ENCODE assay signal across 24 mouse cellular contexts in the genomic region with DNA sequence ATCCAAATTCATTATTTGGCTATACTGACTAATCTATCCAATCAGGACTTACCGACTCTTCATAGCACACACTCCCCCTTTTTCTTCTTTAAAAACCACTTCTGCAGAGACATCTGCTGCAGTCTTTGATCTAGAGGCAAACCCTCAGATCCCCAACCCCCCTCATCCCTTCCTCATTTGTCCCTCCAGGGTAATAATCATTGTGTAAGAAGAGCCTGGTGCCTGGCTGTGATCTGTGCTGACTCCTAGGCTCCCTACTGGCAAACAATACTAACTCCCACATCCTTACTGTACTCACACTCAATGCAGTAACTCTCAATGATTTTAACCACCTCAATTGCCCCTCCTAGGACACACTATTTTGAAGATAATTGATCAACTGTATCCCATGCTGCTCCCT. TPM values are rescaled to one million over a fixed set of nuclear protein-coding genes. Genes with fewer than 3 reads are reported as not detected.
A peak's percentile ranks its signal among the peaks of the same experiment; 100 is the strongest.
DNase-seq lines count a peak whose midpoint lies in the region; ATAC-seq and TF ChIP-seq lines count a peak whose summit lies in the region.
"Had no signal": no experiment of that assay in that cellular context is flagged by ENCODE, and none has a peak within 500 bp of the region (broad histone marks: within the 10 kb centered on the region; RNA-seq: fewer than 3 reads in every experiment).

No protein-coding gene starts in this region.

- no peak for DNase-seq in MN1 (ENCODE audit: low spot score)
- no peak for DNase-seq in midbrain, embryonic 10.5 days (ENCODE audit: low spot score)
- DNase-seq in kidney, postnatal 10 days: no peak
- no peak for DNase-seq in urinary bladder, postnatal 4 days (ENCODE audit: low spot score in 2 of 2)
- DNase-seq: adrenal gland, adult 8-10 months; adrenal gland, postnatal 14 days; adrenal gland, postnatal 36 days; cerebellum, adult 11-12 months; cerebellum, adult 2 months; cerebellum, adult 9-10 months; cerebellum, postnatal 25 days; embryo, embryonic 11 days had no signal

- no peaks in the 10 kb centered on the region for H3K9me3 ChIP-seq in midbrain, embryonic 10.5 days (replicated peaks)
- H3K9me3 ChIP-seq: embryonic facial prominence, embryonic 12.5 days; embryonic facial prominence, embryonic 15.5 days; forebrain, embryonic 10.5 days; forebrain, embryonic 12.5 days had no signal

- H3K27ac ChIP-seq in embryonic fibroblast, embryonic 13.5 days (ENCODE audit: insufficient read depth, low read length): 0 out of 2 replicates have a peak overlapping the region, but pooled peaks have one; percentile 10
- no peak overlapping the region for H3K27ac ChIP-seq in midbrain, embryonic 10.5 days (replicated peaks)
- H3K27ac ChIP-seq: embryonic facial prominence, embryonic 12.5 days; embryonic facial prominence, embryonic 15.5 days; forebrain, embryonic 10.5 days; forebrain, embryonic 12.5 days had no signal

- peak; percentile 73 for ATAC-seq in common myeloid progenitor, adult 5-6 weeks (replicated peaks; ENCODE audit: low read depth, poor library complexity, severe bottlenecking)
- peak; percentile 25 to 37; a peak in 2 of 4 replicates for ATAC-seq in hematopoietic stem cell, adult 5-6 weeks (replicated peaks in 1 of 2; ENCODE audit: insufficient read depth in 1 of 2, low FRiP score in 2 of 2, low TSS enrichment in 1 of 2, low read depth in 1 of 2, poor library complexity in 2 of 2, severe bottlenecking in 2 of 2)
- peak; percentile 99 for ATAC-seq in megakaryocyte progenitor cell, adult 5-6 weeks (replicated peaks; ENCODE audit: poor library complexity)
- ATAC-seq: activated CD4-positive, CD25-positive, alpha-beta regulatory T cell, adult 4 months; forebrain, embryonic 14.5 days; forebrain, embryonic 16.5 days; Patski had no signal

- peaks cover 2% of the 10 kb centered on the region; the same call in 1 of the 2 replicates for H3K4me1 ChIP-seq in embryonic fibroblast, embryonic 13.5 days (ENCODE audit: control insufficient read depth, insufficient read depth, low read length)
- H3K4me1 ChIP-seq in midbrain, embryonic 10.5 days: no peaks in the 10 kb centered on the region
- H3K4me1 ChIP-seq: embryonic facial prominence, embryonic 12.5 days; embryonic facial prominence, embryonic 15.5 days; forebrain, embryonic 10.5 days; forebrain, embryonic 12.5 days had no signal

- 80% methylated on average over 1 of the region's 1 CpGs for WGBS in midbrain, embryonic 10.5 days

- TF ChIP-seq CTCF in embryonic fibroblast, embryonic 13.5 days (IDR thresholded peaks at IDR 0.05; ENCODE audit: borderline replicate concordance, insufficient read depth, low read length): no peak

- no peaks in the 10 kb centered on the region for H3K36me3 ChIP-seq in midbrain, embryonic 10.5 days
- H3K36me3 ChIP-seq: embryonic facial prominence, embryonic 12.5 days; embryonic facial prominence, embryonic 15.5 days; forebrain, embryonic 10.5 days; forebrain, embryonic 12.5 days had no signal

- no peaks in the 10 kb centered on the region for H3K27me3 ChIP-seq in midbrain, embryonic 10.5 days (ENCODE audit: low read depth, poor library complexity, severe bottlenecking)
- H3K27me3 ChIP-seq: embryonic facial prominence, embryonic 12.5 days; embryonic facial prominence, embryonic 15.5 days; forebrain, embryonic 12.5 days; Patski had no signal

- H3K4me3 ChIP-seq in embryonic fibroblast, embryonic 13.5 days (ENCODE audit: insufficient read depth, low read length): no peak overlapping the region
- H3K4me3 ChIP-seq in midbrain, embryonic 10.5 days: no peak overlapping the region
- H3K4me3 ChIP-seq: embryonic facial prominence, embryonic 12.5 days; embryonic facial prominence, embryonic 15.5 days; forebrain, embryonic 10.5 days; forebrain, embryonic 12.5 days had no signal

- no peak for TF ChIP-seq POLR2A in embryonic fibroblast, embryonic 13.5 days (IDR thresholded peaks at IDR 0.05; ENCODE audit: low read depth, low read length)

RNA-seq across cellular contexts. Expression of a gene that starts 29.7 kb away (rescaled TPM):
- 45.2 and 62.7 TPM in 2 replicates for total RNA-seq in common myeloid progenitor, adult 5-6 weeks (2017)
- 31.1 and 35.7 TPM in 2 replicates for polyA plus RNA-seq in embryonic fibroblast, embryonic 13.5 days (2011; ENCODE audit: insufficient read length, low read depth, missing spikeins)
- total RNA-seq in hematopoietic stem cell, adult 5-6 weeks (2017): 64.0 and 76.2 TPM in 2 replicates
- 225 and 237 TPM in 2 replicates for total RNA-seq in megakaryocyte progenitor cell, adult 5-6 weeks (2015)
- total RNA-seq in megakaryocyte progenitor cell, adult 5-6 weeks (2017): 116 and 123 TPM in 2 replicates
- 32.7 and 33.9 TPM in 2 replicates for polyA plus RNA-seq in midbrain, embryonic 10.5 days (2016; fragmentation: Nextera tagmentation; extraction: Ambion mirVana)

Comparison
In these comparisons a context has a peak if more than half of its experiments do, and no peak if none do; other contexts are left out.
1. ATAC-seq: peak in every context shown above with its lines; median percentile 99 in megakaryocyte progenitor cell, adult 5-6 weeks; 73 in common myeloid progenitor, adult 5-6 weeks; 31 in hematopoietic stem cell, adult 5-6 weeks.